Mouse (Mus musculus) left cerebral cortex, postnatal 25 days (tissue): Measurements from ENCODE around the gene 4930469K13Rik. TPM values are rescaled to one million over a fixed set of nuclear protein-coding genes. Genes with fewer than 3 reads are reported as not detected.
"Not testable (repeated sequence)": the region's sequence is repeated elsewhere in the genome, so short reads cannot be mapped to it uniquely, and the experiment has no call there.

Experiments used
- DNase-seq, 2 experiments: peaks; one replicate each; pipeline ENCODE4 v3.0.0; 2022; ENCODE audit warnings: low spot score in 2 of 2, mixed read lengths in 1 of 2
- intact Hi-C: fragments of 180-260 bp; cut with DNase I; formaldehyde crosslinking; loops from one replicate; pipeline ENCODE4 v1.15.1; 2025
- total RNA-seq, 2 experiments: library from RNA; stranded (reverse); gene quantifications; 2 replicates each; pipeline ENCODE4 v1.2.3; 2021

Gene 4930469K13Rik
- not detected for total RNA-seq

DNA sequence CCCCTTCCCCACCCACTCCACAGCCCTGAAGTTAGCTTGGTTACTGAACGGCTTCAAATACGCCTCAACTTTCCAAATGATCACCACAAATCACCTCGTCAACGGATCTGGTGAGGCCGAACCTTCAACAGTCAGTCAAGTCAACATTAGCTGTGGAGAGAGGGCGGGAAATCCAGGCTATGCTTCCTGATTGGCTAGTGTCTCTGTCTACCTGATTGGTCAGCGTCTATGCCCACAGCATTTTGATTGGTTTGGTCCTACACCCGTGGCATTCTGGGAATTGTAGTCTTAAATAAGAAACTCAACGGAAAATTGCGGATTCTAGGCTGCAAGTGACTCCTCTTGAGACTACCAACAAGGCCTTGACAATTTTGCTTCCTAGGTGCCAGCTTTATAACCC lies at the start of gene 4930469K13Rik:
Gene 4930469K13Rik (minus strand): TSS at position 133 of the 400 bp plus-strand sequence.
- no peak for DNase-seq
- intact Hi-C loops, result no loop called here

DNA sequence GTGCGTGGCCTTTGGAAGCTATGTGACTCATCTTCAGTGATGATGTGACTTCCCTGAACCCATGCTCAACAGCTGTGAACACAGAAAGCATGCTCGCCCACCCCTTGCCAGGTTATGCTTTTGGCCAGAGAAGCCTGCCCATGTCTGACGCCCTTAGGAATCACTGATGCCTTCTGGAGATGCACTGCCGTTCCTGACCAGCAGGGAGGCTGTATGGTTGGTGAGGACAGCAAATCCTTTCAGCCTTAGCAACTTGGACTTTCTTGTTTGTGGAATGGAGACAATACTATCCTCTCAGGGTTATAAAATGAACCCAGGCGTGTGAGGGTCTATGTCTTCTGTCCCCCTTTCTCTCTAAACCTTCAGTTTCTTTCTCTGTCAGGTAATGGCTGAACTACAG lies 48.6 kb upstream of the 4930469K13Rik start:
- DNase-seq, result no peak
- intact Hi-C loops, result no loop called here

DNA sequence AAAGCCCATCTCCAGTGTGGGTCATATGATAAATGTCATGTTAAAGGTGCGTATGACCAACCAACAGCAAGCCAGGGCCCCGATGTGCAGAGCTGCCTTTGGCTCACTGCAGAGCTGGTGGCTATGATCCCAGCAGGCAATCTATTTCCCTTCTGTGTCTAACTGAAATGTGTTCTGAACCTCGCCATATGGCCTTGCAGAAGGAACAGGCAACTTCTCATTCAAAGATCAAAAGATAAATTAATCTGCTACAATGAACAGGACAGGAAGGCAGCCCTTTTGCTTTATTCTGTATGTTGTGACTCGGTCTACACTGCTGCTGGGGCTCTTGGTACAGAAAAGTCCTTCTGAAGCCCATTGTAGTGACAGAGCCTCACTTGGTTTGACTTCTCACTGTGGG lies 46.1 kb upstream of the 4930469K13Rik start:
- intact Hi-C loops, result no loop called here
- no peak for DNase-seq

DNA sequence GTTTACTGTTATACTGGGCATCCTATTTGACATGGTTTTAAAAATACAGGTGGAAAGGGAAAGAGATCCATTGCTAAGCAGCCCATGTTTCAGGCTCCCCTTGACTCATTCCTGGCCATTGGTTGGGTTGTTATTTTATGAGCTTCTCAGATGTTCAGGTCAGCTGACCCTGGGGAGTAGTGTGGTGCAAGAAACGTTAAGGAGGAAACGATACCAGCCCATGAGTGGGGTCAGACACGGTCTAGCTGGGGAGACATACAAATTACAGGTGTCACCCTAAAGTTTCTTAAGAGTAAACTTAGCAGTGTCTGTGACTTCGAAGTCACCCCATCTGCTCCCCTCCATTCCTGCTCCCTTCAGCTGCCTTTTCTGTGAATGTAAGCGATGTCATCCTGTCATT lies 45.6 kb upstream of the 4930469K13Rik start:
- intact Hi-C loops, result no loop called here
- no peak for DNase-seq

DNA sequence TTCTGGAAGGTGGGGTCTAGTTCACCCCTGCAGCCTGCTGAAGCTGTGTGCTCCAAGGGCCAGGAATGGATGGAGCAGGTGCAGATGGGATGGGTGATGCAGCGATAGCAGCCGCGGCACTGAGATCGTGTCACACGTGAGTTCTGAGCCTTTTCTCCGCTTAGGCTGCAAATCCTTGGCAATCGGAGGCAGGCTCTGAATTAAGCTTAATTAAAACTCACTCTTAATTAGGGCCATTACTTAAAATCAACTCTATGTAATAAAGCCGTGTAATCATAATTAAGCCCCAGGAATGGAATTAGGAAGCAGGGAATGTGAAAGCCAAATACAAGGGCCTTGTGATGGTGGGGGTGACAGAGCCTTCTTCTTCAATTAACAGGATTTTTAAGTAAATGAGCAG lies 40.9 kb upstream of the 4930469K13Rik start:
- DNase-seq, result no peak
- intact Hi-C loops, result no loop called here

DNA sequence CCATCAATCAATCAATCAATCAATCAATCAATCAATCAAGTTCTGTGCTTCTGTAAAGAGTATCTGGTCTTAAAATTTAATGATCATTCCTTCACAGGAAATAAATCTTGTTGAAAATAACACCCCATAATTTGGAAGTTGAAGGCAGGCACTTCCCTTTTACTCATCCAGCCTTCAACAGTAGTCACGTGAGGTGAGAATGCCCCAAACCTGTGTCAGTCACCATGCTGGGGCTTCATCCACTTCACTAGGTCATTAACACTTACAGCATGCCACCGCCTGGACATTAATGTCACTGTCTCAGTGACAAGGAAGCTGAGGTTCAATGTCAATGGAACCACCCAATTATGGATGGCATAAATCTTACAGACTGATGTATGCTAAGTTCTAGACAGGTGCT lies 30.1 kb upstream of the 4930469K13Rik start:
- intact Hi-C loops, result no loop called here
- DNase-seq, result no peak

DNA sequence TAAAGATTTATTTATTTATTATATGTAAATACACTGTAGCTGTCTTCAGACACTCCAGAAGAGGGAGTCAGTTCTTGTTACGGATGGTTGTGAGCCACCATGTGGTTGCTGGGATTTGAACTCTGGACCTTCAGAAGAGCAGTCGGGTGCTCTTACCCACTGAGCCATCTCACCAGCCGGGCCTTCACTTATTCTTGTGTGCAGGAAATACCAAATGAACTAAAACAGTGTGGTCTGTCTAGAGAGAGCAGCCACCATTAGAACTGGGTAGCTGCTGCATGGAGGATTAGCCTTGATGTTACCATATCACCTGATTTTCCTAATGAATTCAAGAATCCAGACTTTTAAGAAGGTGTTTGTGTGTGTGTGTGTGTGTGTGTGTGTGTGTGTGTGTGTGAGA lies 27.4 kb upstream of the 4930469K13Rik start:
- DNase-seq, intact Hi-C loops: not testable (repeated sequence)

DNA sequence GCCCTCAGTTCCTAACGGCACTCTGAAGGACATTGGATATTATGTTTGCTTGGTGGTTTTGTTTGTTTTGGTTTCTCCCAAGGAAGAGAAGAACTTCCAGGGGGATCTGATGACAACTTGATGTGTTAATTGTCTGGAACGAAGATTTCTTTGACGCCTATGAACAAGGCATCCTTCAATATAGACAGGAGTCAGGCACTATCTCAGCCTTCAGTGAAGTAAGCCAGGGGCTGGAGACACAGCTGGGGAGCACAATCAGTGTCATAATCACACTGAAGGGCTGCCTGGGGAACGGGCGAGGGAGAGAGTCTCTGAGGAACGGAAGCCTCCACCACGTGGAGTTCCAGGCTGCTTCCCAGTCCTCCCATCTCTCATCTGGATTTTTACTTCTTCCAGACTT lies 26.5 kb upstream of the 4930469K13Rik start:
- intact Hi-C loops, result no loop called here
- no peak for DNase-seq

DNA sequence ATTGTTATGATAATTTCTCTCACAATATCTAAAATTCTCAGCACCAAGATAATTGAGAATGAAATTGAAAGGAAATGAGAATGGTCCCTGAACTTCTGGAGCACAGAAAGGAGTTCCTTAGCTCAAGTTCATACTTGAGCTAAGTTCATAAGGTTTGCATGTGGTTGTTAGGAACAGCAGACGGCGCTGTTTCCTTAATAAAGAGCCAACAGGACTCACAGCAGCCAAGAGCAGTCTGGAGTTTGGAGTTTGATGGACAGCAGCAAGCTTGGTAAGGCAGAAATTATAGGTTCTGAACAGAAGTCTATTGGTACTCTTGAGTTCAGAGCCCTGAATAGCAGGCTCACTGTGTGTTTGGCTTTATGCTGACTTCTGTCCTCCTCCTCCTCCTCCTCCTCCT lies 24.8 kb upstream of the 4930469K13Rik start:
- DNase-seq, result peak; percentile 40 to 42
- intact Hi-C loops, result loop anchor here (2.0 kb wide), 1 partner anchor 90 kb away; no protein-coding TSS in a partner anchor

DNA sequence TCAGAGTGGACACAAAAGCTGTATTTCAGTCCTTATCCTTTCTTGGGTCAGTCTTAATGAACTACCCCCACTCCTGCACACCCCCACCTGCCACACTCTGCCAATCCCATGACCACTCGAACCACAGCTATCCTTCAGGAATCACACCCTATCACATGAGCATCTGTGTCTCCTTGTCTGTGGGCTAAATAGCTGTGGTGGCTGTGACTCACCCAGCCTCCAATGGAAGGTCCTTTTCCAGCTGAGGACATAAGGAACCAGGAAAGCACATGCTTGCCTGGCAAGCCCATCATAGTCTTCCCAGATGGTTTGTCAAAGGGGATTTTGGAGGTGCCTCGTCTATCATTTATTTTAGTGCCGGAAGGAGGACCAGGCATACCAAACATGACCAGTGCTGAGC lies 20.0 kb upstream of the 4930469K13Rik start:
- peak in 1 of 2 experiments; percentile 40 for DNase-seq
- intact Hi-C loops, result no loop called here

DNA sequence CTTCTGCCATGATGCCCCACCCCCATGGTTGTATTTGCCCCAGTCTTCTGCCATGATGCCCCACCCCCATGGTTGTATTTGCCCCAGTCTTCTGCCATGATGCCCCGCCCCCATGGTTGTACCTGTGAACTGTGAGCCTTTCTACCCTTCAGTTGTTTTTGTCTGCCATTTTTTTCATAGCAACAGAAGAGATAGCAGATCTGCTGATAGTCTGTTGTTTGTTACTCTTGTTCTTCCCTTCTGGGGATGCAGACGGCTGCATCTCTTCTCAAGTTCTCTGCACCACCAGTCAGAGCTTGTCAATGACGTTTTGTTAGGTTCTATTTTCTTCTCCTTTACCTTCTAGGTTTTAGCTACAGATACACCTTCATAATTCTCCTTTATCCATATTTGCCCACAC lies 19.2 kb upstream of the 4930469K13Rik start:
- intact Hi-C loops, result no loop called here

DNA sequence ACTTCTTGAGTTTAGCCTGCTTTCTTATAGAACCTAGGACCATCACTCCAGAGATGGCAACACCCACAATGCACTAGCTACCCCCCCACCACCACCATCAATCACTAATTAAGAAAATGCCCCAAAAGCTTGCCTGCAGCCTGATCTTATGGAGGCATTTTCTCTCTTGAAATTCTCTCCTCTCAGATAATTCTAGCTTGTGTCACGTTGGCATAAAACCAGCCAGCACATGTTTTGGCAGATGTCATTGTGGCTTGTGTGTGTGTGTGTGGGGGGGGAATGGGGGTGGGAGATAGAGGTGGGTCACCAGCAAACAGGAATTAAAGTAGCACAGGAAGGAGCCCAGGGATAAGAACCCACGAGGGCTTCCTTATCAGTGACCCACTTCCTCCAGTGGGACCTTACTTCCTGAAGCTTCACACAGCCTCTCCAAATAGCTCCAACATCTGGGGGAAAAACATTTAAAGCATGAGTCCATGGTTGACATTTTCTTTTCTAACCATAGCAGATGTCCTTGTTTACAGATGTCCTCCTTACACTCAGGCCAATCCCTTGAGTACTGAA lies 18.3 kb upstream of the 4930469K13Rik start:
- intact Hi-C loops, result no loop called here
- no peak for DNase-seq

More for the DNA sequence above, 19.2 kb upstream of the 4930469K13Rik start:
- DNase-seq, result no peak

DNA sequence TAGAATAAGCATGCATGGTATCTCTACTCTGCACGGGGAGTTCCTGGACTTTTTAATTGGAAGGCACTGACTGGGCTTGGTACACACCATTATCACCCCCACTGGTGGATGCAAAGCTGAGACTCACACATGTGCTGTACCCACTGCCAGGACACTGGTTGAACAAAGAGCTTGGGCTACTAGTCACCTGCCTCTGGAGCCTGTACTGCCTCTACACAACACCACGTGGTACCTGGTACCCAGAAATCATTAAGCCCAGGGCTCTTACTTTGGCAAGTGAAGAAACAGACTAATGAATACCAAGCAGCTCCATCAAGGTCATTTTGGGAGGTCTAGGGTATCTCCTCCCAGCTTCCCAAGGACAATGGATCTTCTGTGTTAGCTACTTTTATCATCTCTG lies 15.4 kb upstream of the 4930469K13Rik start:
- DNase-seq, result no peak
- intact Hi-C loops, result no loop called here

DNA sequence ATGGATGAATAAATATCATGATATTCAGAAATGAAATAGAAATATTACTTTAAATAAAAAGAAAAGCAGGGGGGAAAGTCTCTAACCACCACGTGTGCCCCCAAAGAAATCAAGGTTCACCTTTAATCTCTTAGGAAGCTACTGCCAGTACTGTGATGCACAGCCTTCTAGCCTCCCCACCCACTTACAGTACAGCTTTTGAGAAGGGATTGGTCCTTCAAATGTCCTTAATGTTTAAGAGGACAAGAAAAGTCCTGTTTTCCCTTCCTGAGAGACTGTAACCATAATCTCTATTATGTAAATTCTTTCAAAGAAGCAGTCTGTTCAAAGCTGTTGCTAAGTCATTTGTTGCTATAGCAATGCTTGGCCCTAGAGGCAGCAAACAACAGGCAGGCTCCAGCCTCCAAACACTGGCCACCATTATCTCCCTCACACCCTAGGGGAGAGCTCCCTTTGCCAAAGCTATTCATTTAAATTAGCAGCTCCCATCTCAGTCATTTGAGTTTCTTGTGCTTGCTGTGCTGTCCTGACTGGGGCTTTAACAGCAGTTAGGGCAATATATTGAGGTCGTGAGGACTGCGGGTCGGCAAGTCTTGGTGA lies 14.5 kb upstream of the 4930469K13Rik start:
- peak; percentile 27 to 63 for DNase-seq
- intact Hi-C loops, result no loop called here

DNA sequence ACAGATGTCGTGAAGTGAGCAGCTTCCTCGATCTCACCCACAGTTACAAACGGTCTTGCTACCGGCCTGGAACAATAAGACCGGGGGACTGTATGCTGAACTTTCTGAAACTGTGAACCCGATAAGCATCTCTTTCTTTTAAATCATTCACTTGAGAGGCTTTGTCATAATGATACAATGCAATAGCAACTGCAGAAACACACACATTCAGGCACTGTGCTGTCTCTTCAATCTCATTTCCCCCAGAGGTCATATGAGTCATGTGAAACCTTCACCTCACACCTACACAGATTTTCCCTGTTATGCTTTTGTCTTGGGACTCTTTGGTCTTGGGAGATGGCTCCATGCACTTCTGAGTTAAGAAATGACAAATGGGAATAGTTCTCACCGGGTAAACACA lies 13.6 kb upstream of the 4930469K13Rik start:
- DNase-seq, result no peak
- intact Hi-C loops, result no loop called here

DNA sequence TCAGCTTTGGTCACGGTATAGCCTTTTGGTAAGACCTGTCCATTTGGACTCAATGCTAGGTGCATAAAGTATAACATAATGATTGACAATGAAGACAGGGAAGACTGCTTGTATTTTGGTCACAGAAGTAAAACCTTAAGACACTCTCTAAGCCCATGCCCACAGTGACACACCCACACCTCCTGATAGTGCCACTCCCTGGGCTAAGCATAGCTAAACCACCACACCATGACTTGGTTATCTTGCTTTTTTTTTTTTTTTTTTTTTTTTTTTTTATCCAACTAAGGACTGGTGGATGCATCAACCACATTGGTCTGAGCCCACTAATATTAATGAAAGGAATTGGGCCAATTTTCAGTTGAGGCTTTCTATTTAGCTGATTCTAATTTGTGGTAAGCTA lies 10.9 kb upstream of the 4930469K13Rik start:
- intact Hi-C loops, result no loop called here

DNA sequence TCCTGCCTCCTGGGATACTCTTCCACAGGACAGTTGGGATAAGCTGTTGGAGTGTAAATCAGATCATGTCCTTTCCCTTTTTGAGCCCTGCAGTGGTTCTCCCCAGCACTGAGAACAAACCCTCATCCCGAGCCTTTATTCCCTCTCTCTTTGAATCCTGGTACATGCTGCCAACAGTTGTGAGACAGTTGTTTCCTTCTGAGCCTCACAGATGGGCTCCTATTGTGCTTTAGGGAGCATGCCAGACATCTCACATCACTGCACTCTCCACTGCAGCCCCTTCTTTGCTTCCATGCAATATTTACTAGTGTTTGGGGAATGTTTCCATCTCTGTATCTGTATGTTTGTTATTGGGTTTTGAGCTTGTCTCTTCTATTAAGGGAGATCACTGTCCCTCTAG lies 6.6 kb upstream of the 4930469K13Rik start:
- intact Hi-C loops, result no loop called here
- no peak for DNase-seq

More for the DNA sequence above, 10.9 kb upstream of the 4930469K13Rik start:
- no peak for DNase-seq

DNA sequence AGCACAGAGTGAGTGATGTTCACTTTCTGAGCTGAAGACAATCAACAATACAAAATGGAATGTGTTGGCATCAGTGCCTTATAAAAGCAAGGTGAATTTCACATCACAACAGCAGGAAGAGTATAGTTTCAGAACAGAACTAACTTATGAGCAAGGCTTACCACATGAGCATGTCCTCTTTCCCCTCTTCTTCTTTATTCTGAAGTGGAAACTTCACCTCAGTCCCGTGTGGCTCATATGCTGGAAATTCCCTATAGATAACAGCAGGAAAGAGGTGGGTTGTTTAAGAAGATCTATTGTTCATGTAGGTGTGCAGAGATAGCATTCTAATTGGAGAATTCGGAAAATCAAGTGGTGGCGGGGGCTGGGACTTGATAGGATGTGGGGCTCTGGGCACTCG lies 3.5 kb upstream of the 4930469K13Rik start:
- intact Hi-C loops, result no loop called here
- DNase-seq, result no peak

DNA sequence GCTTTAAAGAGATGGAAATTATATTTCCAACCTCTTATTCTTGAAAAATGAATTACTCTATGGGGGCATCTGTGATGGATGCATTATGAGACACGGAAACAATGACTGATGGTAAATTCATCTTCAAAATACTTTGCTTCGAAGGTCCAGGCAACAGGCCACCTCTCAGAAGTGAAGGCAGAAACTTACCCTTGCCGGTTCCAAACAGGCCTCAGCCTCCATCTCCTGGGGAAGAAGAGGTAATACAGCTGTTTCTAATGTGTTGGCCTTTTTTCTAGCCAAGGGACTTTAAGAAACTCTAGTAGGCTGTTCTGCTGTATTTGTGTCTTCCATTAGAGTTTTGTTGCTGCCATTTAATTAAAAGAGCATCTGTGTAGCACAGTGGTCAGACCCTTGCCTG lies 11.3 kb downstream of the 4930469K13Rik start:
- intact Hi-C loops, result no loop called here
- DNase-seq, result no peak

DNA sequence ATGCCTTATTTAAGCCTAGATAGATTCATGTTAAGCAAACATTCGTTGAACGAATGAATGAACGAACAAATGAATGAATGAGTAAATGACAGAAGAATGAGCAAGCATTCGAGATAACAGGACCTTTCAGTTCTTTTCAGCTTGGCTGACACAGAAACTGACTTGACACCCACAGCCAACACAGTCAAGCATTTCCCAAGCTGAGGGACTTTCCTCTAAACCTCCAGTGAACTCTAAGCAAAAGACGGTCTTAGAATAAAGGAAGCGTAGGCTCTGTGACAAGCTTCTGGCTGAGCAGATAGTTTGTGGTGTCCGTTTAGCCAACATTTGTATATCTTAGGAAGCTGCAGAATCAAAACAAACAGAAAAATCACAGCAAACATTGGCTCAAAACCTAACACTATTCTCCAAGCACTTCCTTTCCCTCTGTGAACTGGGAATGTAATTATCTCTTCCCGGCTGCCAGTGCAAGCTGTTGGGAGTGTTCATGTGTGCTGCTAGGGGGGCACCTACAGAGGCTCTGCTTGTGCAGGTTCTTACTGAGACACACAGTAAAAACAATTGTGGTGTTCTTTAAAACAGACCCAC lies 12.1 kb downstream of the 4930469K13Rik start:
- intact Hi-C loops, result no loop called here

DNA sequence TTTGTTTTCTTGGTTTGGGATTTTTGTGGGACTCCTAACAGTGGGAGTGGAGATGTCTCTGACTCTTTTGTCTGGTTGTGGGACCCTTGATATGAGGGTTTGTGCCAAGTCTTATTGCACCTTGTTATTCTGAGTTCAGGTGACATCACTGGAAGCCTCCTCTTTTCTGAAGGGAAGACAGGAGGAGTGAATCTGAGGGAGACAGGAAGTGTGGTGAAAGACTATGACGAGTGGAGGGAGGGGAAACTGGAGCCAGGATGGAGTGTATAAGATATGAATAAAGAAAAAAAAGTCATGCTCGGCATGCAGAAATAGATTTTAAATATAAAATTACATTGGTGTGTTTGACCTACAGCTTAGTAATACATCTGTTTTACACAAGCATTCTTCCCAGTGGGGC lies 13.7 kb downstream of the 4930469K13Rik start:
- intact Hi-C loops, result no loop called here
- no peak for DNase-seq

More for the DNA sequence above, 12.1 kb downstream of the 4930469K13Rik start:
- DNase-seq, result no peak
